23 mouse cellular contexts compared by ENCODE assay signal in the genomic region with DNA sequence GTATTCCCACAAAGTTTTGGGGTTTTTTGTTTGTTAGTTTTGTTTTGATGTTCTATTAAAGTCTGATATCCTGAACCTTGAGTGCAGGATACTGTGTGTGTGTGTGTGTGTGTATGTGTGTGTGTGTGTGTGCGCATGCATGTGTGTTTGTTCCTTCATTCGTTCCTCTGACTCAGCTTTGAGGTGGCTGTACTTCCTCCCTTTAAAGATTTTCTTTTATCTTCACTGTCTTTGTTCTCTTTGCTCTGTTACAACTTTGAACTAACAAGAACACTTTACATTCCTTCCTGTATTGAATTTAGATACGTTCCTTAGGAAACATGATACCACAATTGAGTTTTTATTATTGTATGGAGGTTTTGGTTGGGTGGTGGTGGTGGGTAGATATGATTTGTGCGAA. TPM values are rescaled to one million over a fixed set of nuclear protein-coding genes. Genes with fewer than 3 reads are reported as not detected.
DNase-seq lines count a peak whose midpoint lies in the region; ATAC-seq and TF ChIP-seq lines count a peak whose summit lies in the region.
"Had no signal": no experiment of that assay in that cellular context is flagged by ENCODE, and none has a peak within 500 bp of the region (broad histone marks: within the 10 kb centered on the region; RNA-seq: fewer than 3 reads in every experiment).

No protein-coding gene starts in this region.

- H3K4me2 ChIP-seq in stomach, embryonic 16.5 days (ENCODE audit: low read depth, low read length) = no peak overlapping the region
- H3K4me2 ChIP-seq: embryonic facial prominence, embryonic 15.5 days; heart, embryonic 11.5 days; hindbrain, embryonic 14.5 days; kidney, embryonic 15.5 days; lung, embryonic 15.5 days; neural tube, embryonic 13.5 days had no signal

- no peak overlapping the region for H3K4me3 ChIP-seq in thymus, adult 2 months (ENCODE audit: control insufficient read depth, insufficient read depth, low read length)
- H3K4me3 ChIP-seq in bone marrow macrophage, adult 2 months (ENCODE audit: insufficient read depth, low read length) = no peak overlapping the region
- H3K4me3 ChIP-seq in stomach, embryonic 16.5 days (replicated peaks; ENCODE audit: low read length) = no peak overlapping the region
- H3K4me3 ChIP-seq: embryonic facial prominence, embryonic 15.5 days; kidney, embryonic 15.5 days; lung, embryonic 15.5 days; midbrain, embryonic 10.5 days; neural tube, embryonic 13.5 days had no signal

- H3K9me3 ChIP-seq in stomach, embryonic 16.5 days (replicated peaks; ENCODE audit: control insufficient read depth, low read length) = no peaks in the 10 kb centered on the region
- H3K9me3 ChIP-seq: embryonic facial prominence, embryonic 15.5 days; G1E; kidney, embryonic 15.5 days; lung, embryonic 15.5 days; midbrain, embryonic 10.5 days; neural tube, embryonic 13.5 days had no signal

- no peak for ATAC-seq in stomach, embryonic 16.5 days (ENCODE audit: insufficient read depth, low FRiP score)
- ATAC-seq: forebrain, postnatal 0 days; intestine, embryonic 16.5 days had no signal

- WGBS in thymus, adult 2 months = 3% methylated on average over 4 of the region's 4 CpGs
- WGBS in stomach, embryonic 16.5 days = 54% methylated on average over 4 of the region's 4 CpGs

- H3K36me3 ChIP-seq in thymus, adult 2 months (ENCODE audit: control insufficient read depth, insufficient read depth, low read length) = peaks cover 25% of the 10 kb centered on the region
- peaks cover 11% of the 10 kb centered on the region for H3K36me3 ChIP-seq in stomach, embryonic 16.5 days (ENCODE audit: control insufficient read depth, insufficient read depth, low read length)

- no peak overlapping the region for H3K27ac ChIP-seq in thymus, adult 2 months (ENCODE audit: control insufficient read depth, insufficient read depth, low read length)
- H3K27ac ChIP-seq in bone marrow macrophage, adult 2 months (ENCODE audit: insufficient read depth, low read depth, low read length) = peak overlapping the region; percentile 60
- peak overlapping the region; percentile 53; the same call in 1 of the 2 replicates for H3K27ac ChIP-seq in stomach, embryonic 16.5 days (ENCODE audit: low read length)
- H3K27ac ChIP-seq: embryonic facial prominence, embryonic 15.5 days; hindbrain, embryonic 14.5 days; kidney, embryonic 15.5 days; liver, embryonic 14.5 days; lung, embryonic 15.5 days; midbrain, embryonic 10.5 days; neural tube, embryonic 13.5 days had no signal

- DNase-seq in thymus, adult 2 months = peak; percentile 27
- DNase-seq in thymus, adult 18-20 months = no peak
- no peak for DNase-seq in MN1 (ENCODE audit: low spot score)
- DNase-seq in left cerebral cortex, adult 9 months (ENCODE audit: low spot score in 2 of 2) = no peak
- no peak for DNase-seq in right cerebral cortex, adult 2 months (ENCODE audit: low spot score in 2 of 2)
- no peak for DNase-seq in kidney, adult 18-20 months
- DNase-seq: cerebellum, adult 9-10 months; forebrain, postnatal 0 days; layer of hippocampus, postnatal 36 days; lung, postnatal 4 days had no signal

- H3K4me1 ChIP-seq in thymus, adult 2 months (replicated peaks; ENCODE audit: control insufficient read depth, insufficient read depth, low read length) = peaks cover 7% of the 10 kb centered on the region
- peaks cover 15% of the 10 kb centered on the region for H3K4me1 ChIP-seq in bone marrow macrophage, adult 2 months (ENCODE audit: control insufficient read depth, insufficient read depth, low read length)
- H3K4me1 ChIP-seq in stomach, embryonic 16.5 days (ENCODE audit: control insufficient read depth, insufficient read depth, low read length) = peaks cover 5% of the 10 kb centered on the region; the same call in 1 of the 2 replicates
- H3K4me1 ChIP-seq: kidney, embryonic 15.5 days; midbrain, embryonic 10.5 days; neural tube, embryonic 13.5 days had no signal

- no peak for TF ChIP-seq CTCF in thymus, adult 2 months (IDR thresholded peaks at IDR 0.05; ENCODE audit: borderline replicate concordance, control insufficient read depth, extremely low read depth, insufficient read depth, low read length, poor library complexity)
- TF ChIP-seq CTCF in bone marrow macrophage, adult 2 months (IDR thresholded peaks at IDR 0.05; ENCODE audit: low read depth, low read length) = no peak

- H3K27me3 ChIP-seq in thymus, adult 2 months (ENCODE audit: control insufficient read depth, insufficient read depth, low read length) = no peaks in the 10 kb centered on the region
- H3K27me3 ChIP-seq in stomach, embryonic 16.5 days (ENCODE audit: control insufficient read depth, insufficient read depth, low read length) = no peaks in the 10 kb centered on the region
- H3K27me3 ChIP-seq: embryonic facial prominence, embryonic 15.5 days; kidney, embryonic 15.5 days; lung, embryonic 15.5 days; neural tube, embryonic 13.5 days had no signal

- no peak overlapping the region for H3K9ac ChIP-seq in stomach, embryonic 16.5 days (ENCODE audit: low read length)
- H3K9ac ChIP-seq: embryonic facial prominence, embryonic 15.5 days; forebrain, postnatal 0 days; hindbrain, embryonic 14.5 days; kidney, embryonic 15.5 days; liver, embryonic 14.5 days; lung, embryonic 15.5 days; neural tube, embryonic 13.5 days had no signal

- TF ChIP-seq POLR2A in thymus, adult 2 months (IDR thresholded peaks at IDR 0.05; ENCODE audit: control insufficient read depth, extremely low read depth, insufficient read depth, low read length, poor library complexity) = no peak
- no peak for TF ChIP-seq POLR2A in bone marrow macrophage, adult 2 months (IDR thresholded peaks at IDR 0.05; ENCODE audit: borderline replicate concordance, low read depth, low read length)

RNA-seq across cellular contexts. Expression of a gene that starts 22.4 kb away (rescaled TPM):
- 46.8 and 50.0 TPM in 2 replicates for polyA plus RNA-seq in thymus, adult 2 months (2012; rRNA removed)
- 45.0 and 46.4 TPM in 2 replicates for polyA plus RNA-seq in bone marrow macrophage, adult 2 months (2012; ENCODE audit: insufficient read depth, insufficient read length, missing spikeins)
- polyA plus RNA-seq in stomach, embryonic 16.5 days (2015; fragmentation: Nextera tagmentation; extraction: Ambion mirVana) = 74.8 and 80.8 TPM in 2 replicates

RNA-seq across cellular contexts. Expression of a gene that starts 58.5 kb away (rescaled TPM):
- 0.54 and 0.73 TPM in 2 replicates for polyA plus RNA-seq in thymus, adult 2 months (2012; rRNA removed)
- polyA plus RNA-seq in bone marrow macrophage, adult 2 months (2012; ENCODE audit: insufficient read depth, insufficient read length, missing spikeins) = not detected in 2 replicates
- polyA plus RNA-seq in stomach, embryonic 16.5 days (2015; fragmentation: Nextera tagmentation; extraction: Ambion mirVana) = not detected in 2 replicates
- polyA plus RNA-seq: G1E; heart, embryonic 11.5 days; intestine, embryonic 16.5 days; kidney, embryonic 15.5 days; limb, embryonic 14.5 days had no signal
